Mouse (Mus musculus) thymus, adult 2 months (tissue): Measurements from ENCODE around the gene Igfbp1.

Experiments
- CTCF ChIP-seq: fragments of 200-500 bp; IDR thresholded peaks from 2 replicates; pipeline ENCODE4 v1.5.1; 2012; ENCODE audit warnings: mild to moderate bottlenecking, control low read depth, low read length, moderate library complexity, borderline replicate concordance; ENCODE audit not compliant: control insufficient read depth, poor library complexity, insufficient read depth; ENCODE audit errors: extremely low read depth
- POLR2A ChIP-seq: fragments of 200-500 bp; IDR thresholded peaks from 2 replicates; pipeline ENCODE4 v1.6.1; 2012; ENCODE audit warnings: mild to moderate bottlenecking, low read length, control low read depth, moderate library complexity; ENCODE audit not compliant: control insufficient read depth, poor library complexity, insufficient read depth; ENCODE audit errors: extremely low read depth

GRCm38 (mm10) chr11:7152371-7152770 is 45.2 kb upstream of the Igfbp1 start:
- no peak for TF ChIP-seq CTCF
- no peak for TF ChIP-seq POLR2A
